Mouse (Mus musculus) CH12.LX (cell line): Measurements from ENCODE around the gene Qrfp.

Experiments used
- BHLHE40 ChIP-seq: IDR thresholded peaks from 2 replicates; pipeline ENCODE4 v1.6.1; 2011; ENCODE audit warnings: mild to moderate bottlenecking, low read depth, low read length, improper control_type of control experiment
- CTCF ChIP-seq, 2 experiments: IDR thresholded peaks in 1 of 2; conservative IDR thresholded peaks in 1 of 2; 2 replicates each; pipeline ENCODE4 v1.5.1; 2011 to 2012; ENCODE audit warnings: low read depth in 2 of 2, low read length in 2 of 2, improper control_type of control experiment in 1 of 2, inconsistent platforms in 1 of 2, mild to moderate bottlenecking in 1 of 2, moderate library complexity in 1 of 2
- HCFC1 ChIP-seq: IDR thresholded peaks from 2 replicates; pipeline ENCODE4 v1.6.1; 2012; ENCODE audit warnings: low read depth, mild to moderate bottlenecking, inconsistent platforms, low read length, improper control_type of control experiment
- MEF2A ChIP-seq: IDR thresholded peaks from 2 replicates; pipeline ENCODE4 v1.6.1; 2014; ENCODE audit warnings: low read depth, mild to moderate bottlenecking, inconsistent platforms, low read length, improper control_type of control experiment, borderline replicate concordance
- NRF1 ChIP-seq: IDR thresholded peaks from 2 replicates; pipeline ENCODE4 v1.6.1; 2014; ENCODE audit warnings: low read depth, mild to moderate bottlenecking, inconsistent platforms, low read length, improper control_type of control experiment, moderate library complexity
- POLR2A ChIP-seq: IDR thresholded peaks from 2 replicates; pipeline ENCODE4 v1.6.1; 2011; ENCODE audit warnings: low read depth, mild to moderate bottlenecking, improper control_type of control experiment, low read length
- ZC3H11A ChIP-seq: IDR thresholded peaks from 2 replicates; pipeline ENCODE4 v1.6.1; 2012; ENCODE audit warnings: low read depth, mild to moderate bottlenecking, inconsistent platforms, low read length, improper control_type of control experiment

GRCm38 (mm10) chr2:31823933-31824730 is 13.8 kb upstream of the Qrfp start:
- TF ChIP-seq CTCF (conservative IDR thresholded peaks at IDR 0.05 in 1 of 2, IDR thresholded peaks at IDR 0.05 in 1 of 2; ENCODE audit: low read depth in 2 of 2, low read length in 2 of 2), result peak; percentile 8 to 56; a peak in 2 of 4 replicates
- TF ChIP-seq POLR2A, result no peak
- no peak for TF ChIP-seq ZC3H11A
- TF ChIP-seq BHLHE40, result no peak
- TF ChIP-seq MEF2A, result no peak
- TF ChIP-seq HCFC1, result no peak
- no peak for TF ChIP-seq NRF1
